18 mouse cellular contexts compared by ENCODE assay signal in genomic region chr6:105681496-105681895, GRCm38 (mm10). TPM values are rescaled to one million over a fixed set of nuclear protein-coding genes. Genes with fewer than 3 reads are reported as not detected.
"Had no signal": no experiment of that assay in that cellular context is flagged by ENCODE, and none has a peak within 500 bp of the region (broad histone marks: within the 10 kb centered on the region; RNA-seq: fewer than 3 reads in every experiment).

No protein-coding gene starts in this region.

- H3K9me3 ChIP-seq: kidney, embryonic 15.5 days; limb, embryonic 15.5 days; liver, embryonic 13.5 days; lung, embryonic 15.5 days; neural tube, embryonic 12.5 days had no signal

- H3K27ac ChIP-seq: kidney, embryonic 15.5 days; left cerebral cortex, adult 2 months; limb, embryonic 15.5 days; liver, embryonic 13.5 days; lung, embryonic 15.5 days; macrophage; neural tube, embryonic 12.5 days had no signal

- H3K4me1 ChIP-seq: liver, embryonic 13.5 days; megakaryocyte, embryonic 14.5 days had no signal

- H3K4me2 ChIP-seq: kidney, embryonic 15.5 days; limb, embryonic 15.5 days; liver, embryonic 13.5 days; lung, embryonic 15.5 days; neural tube, embryonic 12.5 days had no signal

- H3K9ac ChIP-seq: kidney, embryonic 15.5 days; limb, embryonic 15.5 days; liver, embryonic 13.5 days; liver, postnatal 0 days; lung, embryonic 15.5 days; neural tube, embryonic 12.5 days had no signal

- ATAC-seq: intestine, embryonic 16.5 days; liver, postnatal 0 days had no signal

- DNase-seq: kidney, adult 2 months; kidney, postnatal 14 days; liver, embryonic 13.5 days; liver, postnatal 0 days; lung, postnatal 14 days; right cerebral cortex, postnatal 4 days; spleen, adult 18-20 months; thymus, adult 18-20 months; thymus, postnatal 25 days had no signal

- H3K36me3 ChIP-seq: kidney, embryonic 15.5 days; limb, embryonic 15.5 days; liver, embryonic 13.5 days; lung, embryonic 15.5 days; neural tube, embryonic 12.5 days had no signal

- H3K4me3 ChIP-seq: kidney, embryonic 15.5 days; left cerebral cortex, adult 2 months; limb, embryonic 15.5 days; liver, embryonic 13.5 days; lung, embryonic 15.5 days; megakaryocyte, embryonic 14.5 days; myocyte; neural tube, embryonic 12.5 days had no signal

RNA-seq across cellular contexts. Expression of gene Cntn4, which starts 4.0 kb away (rescaled TPM):
- polyA plus RNA-seq: kidney, adult 2 months; liver, postnatal 0 days; macrophage; myocyte had no signal
